Mouse (Mus musculus) kidney, postnatal 14 days (tissue): ENCODE data around the gene Olfr320.
A peak's percentile ranks its signal among the peaks of the same experiment; 100 is the strongest.
"Not testable (repeated sequence)": the region's sequence is repeated elsewhere in the genome, so short reads cannot be mapped to it uniquely, and the experiment has no call there.

Experiments
- DNase-seq: peaks from one replicate; pipeline ENCODE4 v3.0.0; 2022; ENCODE audit warnings: mixed read lengths

The Olfr320 gene

GRCm38 (mm10) chr11:58680799-58681198, at the start of gene Olfr320:
Gene Olfr320 (plus strand): TSS chr11:58681099.
- DNase-seq: no peak

DNA sequence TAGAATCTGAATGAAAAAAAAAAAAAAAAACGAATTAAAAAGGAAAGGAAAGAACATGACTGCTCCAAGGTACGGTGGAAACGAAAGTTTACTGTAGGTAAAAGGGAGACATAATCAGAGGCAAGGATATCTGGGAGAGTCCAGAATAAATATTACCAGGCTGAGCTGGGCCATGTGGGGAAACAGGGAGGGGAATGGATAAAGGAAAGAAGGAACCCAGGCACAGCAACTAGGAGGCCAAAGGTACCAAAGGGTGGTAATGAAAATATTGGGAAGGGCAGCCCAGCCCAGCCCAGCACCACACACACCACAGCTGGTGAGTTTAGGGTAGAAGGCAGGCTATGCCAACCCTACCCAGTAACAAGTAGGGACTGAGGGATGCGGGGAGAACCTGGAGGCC, 46.0 kb upstream of the Olfr320 start:
- no peak for DNase-seq

- DNase-seq: peak; percentile 33
Measured at GRCm38 (mm10) chr11:58636376-58636977, 44.4 kb upstream of the Olfr320 start.

DNA sequence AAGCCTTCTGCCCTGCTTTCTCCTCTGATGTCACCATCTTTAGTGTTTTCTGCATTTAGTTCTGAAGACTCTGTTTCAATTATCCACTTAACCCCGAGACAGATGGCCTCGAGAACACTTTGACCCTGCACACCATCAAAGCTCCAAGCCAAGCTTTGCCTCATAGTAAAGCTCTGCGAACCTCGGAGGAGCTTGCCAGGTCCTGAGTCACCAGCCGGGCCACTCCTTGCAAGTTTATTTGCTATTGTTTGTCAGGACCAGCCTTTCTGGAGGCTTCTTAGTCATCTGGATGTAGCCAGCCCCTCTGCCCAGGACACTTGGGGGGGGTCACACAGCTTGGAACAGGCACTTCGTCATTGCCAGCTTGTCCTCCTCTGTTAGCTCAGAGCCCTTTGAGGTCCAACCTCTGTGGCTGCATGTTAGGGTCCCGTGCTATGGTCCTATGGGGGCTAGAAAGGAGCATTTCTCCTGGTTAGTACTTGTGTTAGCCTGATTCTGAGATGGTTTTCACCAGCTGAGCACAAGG, 42.7 kb upstream of the Olfr320 start:
- DNase-seq: no peak

DNA sequence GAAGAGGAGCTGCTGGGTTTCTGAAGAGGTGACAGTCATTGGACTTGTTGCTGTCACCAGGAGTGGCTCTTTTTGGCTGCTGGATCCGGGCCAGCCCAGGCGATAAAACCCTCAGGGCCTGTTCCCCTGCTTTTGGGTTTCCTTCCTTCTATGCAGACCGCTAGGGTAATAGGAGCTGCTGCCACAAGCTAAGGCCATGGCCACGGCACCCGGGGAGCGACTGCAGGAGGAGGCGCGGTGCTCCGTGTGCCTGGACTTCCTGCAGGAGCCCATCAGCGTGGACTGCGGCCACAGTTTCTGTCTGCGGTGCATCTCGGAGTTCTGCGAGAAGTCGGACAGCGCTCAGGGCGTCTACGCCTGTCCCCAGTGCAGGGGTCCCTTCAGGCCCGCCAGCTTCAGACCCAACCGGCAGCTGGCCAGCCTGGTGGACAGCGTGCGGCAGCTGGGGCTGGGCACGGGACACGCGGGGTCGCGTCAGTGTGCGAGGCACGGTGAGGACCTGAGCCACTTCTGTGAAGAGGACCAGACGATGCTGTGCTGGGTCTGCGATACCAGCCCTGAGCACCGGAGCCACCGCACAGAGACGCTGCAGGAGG, 40.5 kb upstream of the Olfr320 start, which contains the start of gene Trim58:
Trim58 (plus strand) TSS at position 194 of the 596 bp plus-strand sequence.
- peak; percentile 15 for DNase-seq

GRCm38 (mm10) chr11:58641057-58641456, 39.8 kb upstream of the Olfr320 start:
- no peak for DNase-seq

- DNase-seq: no peak
Measured at GRCm38 (mm10) chr11:58641638-58642358, 39.1 kb upstream of the Olfr320 start.

DNA sequence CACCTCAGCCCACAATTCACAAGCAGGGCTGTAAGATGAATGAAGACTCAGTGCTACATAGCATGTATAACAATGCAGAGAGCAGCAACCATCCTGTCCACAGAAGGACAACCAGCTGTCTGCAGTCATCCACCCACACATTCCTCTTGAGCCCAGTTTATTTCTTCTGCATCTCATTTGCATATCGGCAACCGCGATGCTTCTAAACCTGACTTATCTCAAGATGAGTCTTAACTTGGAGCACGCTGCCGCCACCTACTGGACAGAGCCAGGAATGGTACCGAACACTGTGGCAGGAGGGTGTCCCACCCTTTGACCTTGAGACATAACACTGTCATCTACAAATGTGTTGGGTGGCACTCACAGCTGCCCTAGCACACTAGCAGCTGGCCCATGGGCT, 37.5 kb upstream of the Olfr320 start:
- DNase-seq: no peak

DNA sequence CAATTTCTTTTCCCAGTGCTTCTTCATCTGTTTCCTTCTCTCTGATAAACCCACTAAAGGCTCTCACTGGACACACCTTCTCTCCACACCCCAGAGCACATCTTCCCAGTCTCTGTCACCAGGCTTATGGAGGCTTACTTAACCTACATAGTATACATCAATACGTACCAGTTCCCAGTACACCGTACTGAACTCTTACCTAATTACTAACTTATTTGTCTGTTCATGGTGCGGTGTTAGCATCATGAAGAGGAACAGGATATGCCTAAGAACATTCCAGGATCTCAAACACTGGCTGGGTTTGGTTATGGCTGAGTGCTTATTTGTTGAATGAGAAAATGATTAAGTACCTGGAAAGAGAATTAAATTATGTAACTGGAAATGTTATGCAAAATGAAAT, 25.7 kb upstream of the Olfr320 start:
- no peak for DNase-seq

DNA sequence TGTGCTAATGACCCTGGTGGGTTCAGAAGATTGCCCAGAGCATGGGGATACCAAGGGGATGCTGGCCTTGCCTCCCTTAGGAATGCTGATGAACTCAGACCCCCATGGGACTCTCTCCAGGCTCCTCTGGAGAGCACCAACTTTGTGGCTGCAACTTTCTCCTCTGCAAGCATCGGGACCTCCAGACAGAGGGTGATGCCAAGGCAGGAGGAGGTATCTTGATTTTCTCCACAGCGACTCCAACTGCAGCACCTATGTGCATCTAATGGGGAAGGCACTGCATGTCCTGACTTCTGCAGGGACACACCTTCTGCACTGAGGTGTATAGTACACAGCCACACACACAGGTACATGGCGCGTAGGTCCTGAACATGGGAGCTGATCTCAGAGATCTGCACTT, 22.3 kb upstream of the Olfr320 start, which contains the start of gene Olfr322:
Olfr322 (plus strand) TSS at position 187 of the 400 bp plus-strand sequence.
- DNase-seq: no peak

GRCm38 (mm10) chr11:58669252-58669651, 11.6 kb upstream of the Olfr320 start:
- DNase-seq: no peak

DNA sequence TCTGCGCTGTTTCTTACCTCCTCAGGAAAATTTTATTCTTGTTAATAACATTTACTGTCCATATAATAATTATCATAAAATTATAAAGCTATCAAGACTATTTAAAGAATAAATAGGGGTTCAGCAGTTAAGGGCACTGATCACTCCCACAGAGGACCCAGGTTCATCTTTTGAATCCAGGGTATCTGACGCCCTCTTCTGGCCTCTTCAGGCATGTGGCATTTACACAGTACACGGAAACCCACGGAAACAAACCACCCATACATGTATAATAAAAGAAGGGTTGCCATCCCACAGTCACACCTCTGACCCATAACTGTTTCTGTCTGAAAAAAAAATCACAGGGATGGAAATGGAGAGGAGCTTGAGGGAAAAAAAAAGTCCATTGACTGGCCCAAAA, 9.1 kb upstream of the Olfr320 start:
- DNase-seq: no peak

GRCm38 (mm10) chr11:58698862-58699261, 18.0 kb downstream of the Olfr320 start, which contains the start of gene Olfr319:
Gene Olfr319 (plus strand): TSS chr11:58699162.
- no peak for DNase-seq

DNA sequence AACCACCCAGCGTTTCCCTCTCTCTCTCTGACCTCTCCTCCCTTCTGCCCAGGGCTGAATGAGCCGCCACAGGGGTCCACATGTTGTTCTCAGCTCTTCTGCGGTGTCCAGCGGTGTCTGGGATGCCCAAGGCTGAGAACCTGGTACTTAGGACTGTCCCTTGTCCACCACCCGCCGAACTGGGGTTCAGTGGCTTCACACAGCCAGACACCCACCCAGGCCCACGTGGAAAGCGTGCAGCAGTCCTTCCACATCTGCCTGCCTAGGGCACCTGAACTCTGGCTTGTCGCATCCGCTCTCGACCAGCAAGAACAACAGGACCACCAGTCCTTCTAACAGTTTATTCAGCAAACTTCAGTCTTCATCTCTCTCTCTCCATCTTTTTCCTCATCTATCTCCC, 28.2 kb downstream of the Olfr320 start:
- no peak for DNase-seq

- not testable (repeated sequence) for DNase-seq
Measured at GRCm38 (mm10) chr11:58717723-58718122, 36.8 kb downstream of the Olfr320 start.

GRCm38 (mm10) chr11:58719701-58720100, 38.8 kb downstream of the Olfr320 start:
- DNase-seq: no peak

DNA sequence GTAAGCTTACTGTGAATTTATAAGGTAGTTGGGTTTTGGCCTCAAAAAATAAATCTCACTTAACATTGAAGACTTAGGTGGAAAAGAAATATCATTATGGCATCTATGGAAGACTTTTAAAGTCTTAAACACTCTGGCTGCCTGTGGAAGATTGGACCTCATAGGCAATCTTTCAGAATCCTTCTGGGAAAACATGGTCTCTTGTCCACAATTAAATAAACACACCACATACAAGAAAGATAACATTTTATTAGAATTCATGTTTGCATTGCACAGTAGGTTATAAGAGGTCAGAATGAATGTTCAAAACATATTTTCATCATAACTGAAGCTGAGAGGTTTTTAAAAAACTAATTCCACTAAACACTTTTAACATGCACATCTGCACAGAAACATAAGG, 43.0 kb downstream of the Olfr320 start, which contains the start of gene Olfr318:
Olfr318 (minus strand) TSS at position 101 of the 400 bp plus-strand sequence.
- DNase-seq: no peak

- peak; percentile 41 for DNase-seq
Measured at GRCm38 (mm10) chr11:58727896-58728650, 47.2 kb downstream of the Olfr320 start.

GRCm38 (mm10) chr11:58733372-58733771, 52.5 kb downstream of the Olfr320 start:
- no peak for DNase-seq
